Mouse (Mus musculus): ENCODE measurements around the gene Fam171a2. TPM values are rescaled to one million over a fixed set of nuclear protein-coding genes. Genes with fewer than 3 reads are reported as not detected.

The Fam171a2 gene
- total RNA-seq, 2 experiments from 2014 or later = 86.0 to 97.5 TPM

GRCm38 (mm10) chr11:102455740-102456396 is 8.4 kb upstream of the Fam171a2 start:
- peak; percentile 42 to 57 for DNase-seq (ENCODE audit: low spot score in 2 of 2)

GRCm38 (mm10) chr11:102453131-102453530 is 5.6 kb upstream of the Fam171a2 start:
- no peak for DNase-seq (ENCODE audit: low spot score in 2 of 2)

DNA sequence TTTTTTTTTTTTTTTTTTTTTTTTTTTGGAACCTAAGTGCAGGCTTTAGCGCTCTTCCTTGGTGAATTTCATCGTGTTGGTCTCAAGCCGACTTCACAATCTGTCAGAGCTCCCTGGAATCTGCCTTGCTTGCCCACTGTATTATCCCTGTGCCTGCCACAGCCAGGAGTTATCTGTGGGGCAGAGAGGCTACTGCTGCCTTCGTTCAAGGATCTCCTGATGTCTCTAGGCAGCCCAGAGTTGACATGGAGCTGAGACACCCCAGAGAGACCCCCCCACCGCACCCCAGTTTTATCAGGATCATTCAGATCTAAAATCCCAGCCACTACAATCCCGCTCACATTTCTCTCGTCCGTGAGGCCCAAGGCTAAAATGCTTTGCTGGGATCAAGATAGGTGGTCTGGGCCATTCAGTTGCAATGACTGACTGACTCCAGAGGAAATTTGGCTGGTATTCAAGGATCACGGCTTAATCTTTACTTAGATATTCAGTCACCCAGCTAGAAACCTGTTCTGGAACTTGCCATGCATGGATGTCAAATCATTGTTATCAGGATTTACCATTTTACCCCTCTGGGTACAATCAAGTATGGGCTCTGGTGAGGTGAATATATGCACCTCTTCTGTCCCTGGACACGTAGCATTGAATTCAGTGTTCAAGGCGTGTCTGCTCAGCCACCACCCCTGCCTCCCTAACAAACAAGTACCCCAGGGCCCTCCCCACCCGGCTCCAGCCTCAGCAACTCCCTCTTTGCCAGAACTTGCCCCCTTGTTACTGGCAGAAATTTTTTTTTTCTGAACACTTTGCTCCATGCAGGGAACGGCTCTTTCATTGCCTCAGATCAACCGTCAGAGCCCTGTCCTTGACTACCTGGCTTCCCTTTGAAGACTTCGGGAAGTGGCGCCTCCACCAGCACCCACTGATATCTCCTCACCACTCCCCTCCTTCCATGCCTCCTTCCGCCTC is 1.8 kb upstream of the Fam171a2 start:
- no peak for DNase-seq (ENCODE audit: low spot score in 2 of 2)

- peak in 1 of 2 experiments; percentile 48 for DNase-seq (ENCODE audit: low spot score in 2 of 2)
These were observed 845 bp upstream of the Fam171a2 start for GRCm38 (mm10) chr11:102448327-102448726.

DNA sequence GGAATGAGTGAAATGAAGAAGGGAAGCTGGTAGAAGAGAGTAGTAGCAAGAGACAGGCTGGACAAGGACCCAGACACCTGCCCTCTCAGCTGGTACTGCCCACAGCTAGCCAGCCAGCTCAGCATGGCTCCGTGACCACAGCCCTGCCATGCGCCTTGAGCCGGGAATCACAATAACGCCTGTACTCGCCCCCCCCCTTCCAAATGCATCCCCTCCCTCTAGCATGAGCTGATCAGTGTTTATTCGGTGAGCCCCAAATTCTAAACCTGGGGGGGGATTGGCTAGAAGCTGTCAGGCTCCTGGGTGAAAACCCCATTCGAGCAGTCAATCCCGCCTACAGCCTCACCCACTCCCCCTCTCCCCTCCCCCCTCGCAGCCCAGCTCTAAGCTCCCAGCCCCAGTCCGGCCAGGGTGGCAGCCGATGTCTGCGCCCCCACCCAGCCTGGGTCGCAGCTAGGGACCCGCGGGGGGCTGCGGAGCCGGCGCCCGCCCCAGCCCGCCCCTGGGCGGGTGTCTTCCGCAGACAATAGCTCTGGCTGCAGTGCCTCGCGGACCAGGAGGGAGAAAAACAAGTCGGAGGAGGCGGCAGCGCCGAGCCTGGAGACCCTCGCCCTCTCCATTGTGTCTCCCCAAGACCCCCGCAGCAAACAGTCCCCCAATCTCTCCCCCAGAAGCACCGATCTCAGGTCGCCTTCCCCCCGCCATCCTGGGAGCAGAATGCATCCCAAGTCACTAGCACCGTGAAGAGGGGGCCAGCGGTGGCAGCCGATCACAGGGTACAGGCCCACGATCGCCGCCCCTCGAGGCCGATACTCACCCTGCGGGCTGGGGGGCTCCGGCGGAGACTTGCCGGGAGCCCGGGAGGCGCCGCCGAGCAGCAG is 661 bp downstream of the Fam171a2 start:
- DNase-seq (ENCODE audit: low spot score in 2 of 2) = peak; percentile 48 to 49

DNA sequence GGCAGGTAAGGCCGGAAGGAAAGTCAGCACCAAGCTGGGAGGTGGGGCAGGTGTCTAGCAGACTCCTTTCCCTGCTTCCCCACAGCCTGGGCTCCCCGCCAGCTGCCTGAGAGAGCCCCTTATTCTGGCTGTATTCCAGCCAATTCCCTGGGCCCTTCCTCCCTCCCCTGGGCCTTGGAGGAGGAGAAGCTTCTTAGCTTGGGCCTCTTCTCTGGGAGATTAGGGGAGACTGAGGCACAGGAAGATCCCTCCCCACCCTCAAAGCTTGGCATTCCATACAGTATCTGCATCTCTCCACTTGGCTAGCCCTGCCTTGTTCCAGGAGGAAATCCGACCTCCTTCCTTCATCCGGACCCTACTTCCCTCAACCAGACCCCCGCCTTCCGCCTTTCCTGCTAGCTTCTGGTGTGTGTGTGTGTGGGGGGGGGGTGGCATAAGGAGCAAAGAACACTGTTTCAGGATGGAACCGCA is 1.6 kb downstream of the Fam171a2 start:
- peak in 1 of 2 experiments; percentile 57 for DNase-seq (ENCODE audit: low spot score in 2 of 2)

DNA sequence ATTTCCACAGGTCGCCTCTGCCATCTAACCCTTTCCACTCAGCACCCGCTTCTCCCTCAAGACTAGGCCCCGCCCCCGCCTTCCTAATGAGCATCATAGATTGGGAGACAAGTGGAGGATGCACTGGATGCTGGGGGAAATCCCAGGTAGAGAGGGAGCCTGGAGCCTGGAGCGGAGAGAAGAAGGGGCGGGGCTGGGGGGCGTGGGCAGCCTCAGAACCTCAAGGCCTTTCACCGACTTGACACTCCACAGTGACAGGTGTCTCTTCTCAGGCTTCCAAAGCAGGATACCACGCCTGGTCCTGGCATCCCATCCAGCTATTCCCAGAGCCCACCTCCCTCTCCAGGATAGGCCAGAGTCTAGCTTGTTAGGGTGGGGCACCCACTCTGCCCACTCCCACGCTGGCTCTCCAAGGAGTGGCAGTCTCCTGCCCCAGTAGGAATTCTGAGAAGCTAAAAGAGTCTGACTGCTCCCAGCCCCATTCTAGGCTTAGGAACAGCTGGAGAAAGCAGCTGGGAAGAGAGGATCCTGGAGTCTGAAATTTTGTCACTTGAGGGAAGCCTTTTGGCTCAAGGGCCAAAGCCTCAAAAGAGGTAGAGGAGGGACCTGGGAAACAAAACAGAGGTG is 2.1 kb downstream of the Fam171a2 start:
- DNase-seq (ENCODE audit: low spot score in 2 of 2) = no peak

GRCm38 (mm10) chr11:102444781-102445180 is 2.7 kb downstream of the Fam171a2 start:
- DNase-seq (ENCODE audit: low spot score in 2 of 2) = no peak

DNA sequence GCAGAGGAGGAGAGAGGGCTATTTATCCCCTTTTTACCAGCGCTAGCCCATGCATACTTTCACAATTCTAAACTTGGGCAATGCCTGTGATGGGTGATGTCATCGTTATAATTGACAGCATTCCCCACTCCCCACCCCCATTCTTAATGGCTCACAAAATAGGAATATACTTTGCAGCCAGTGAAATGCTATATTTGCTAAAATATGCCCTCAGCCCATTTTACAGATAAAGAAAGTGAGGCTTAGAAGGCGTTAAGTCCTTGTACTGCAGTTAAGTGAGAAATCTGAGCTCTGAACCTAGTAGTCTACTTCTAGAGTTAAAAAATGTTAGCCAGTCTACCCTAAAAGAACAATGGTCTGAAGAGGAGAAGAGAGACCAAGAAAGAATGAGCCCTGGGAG is 3.2 kb downstream of the Fam171a2 start:
- DNase-seq (ENCODE audit: low spot score in 2 of 2) = no peak

DNA sequence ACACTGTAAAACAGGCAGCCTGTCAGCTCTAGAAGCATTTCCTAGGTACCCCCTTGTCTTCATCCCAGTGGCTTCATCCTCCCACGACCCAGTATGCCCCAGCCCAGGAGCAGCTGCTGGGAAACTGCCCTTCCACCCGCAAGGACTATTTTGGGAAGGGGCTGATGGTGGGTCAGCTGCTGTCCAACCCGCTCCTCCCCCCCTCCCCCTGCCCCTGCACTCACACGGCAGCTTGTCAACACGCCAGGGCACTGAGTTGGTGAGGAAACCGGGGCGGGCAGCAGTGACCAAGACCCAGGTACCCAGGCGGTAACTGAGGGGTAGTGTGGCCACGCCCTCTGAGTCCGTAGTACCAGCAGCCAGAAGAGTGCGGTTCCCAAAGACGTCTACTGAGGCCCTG is 3.7 kb downstream of the Fam171a2 start:
- DNase-seq (ENCODE audit: low spot score in 2 of 2) = no peak

- DNase-seq (ENCODE audit: low spot score in 2 of 2) = no peak
These were observed 5.4 kb downstream of the Fam171a2 start for GRCm38 (mm10) chr11:102442089-102442488.

GRCm38 (mm10) chr11:102441434-102441833 is 6.0 kb downstream of the Fam171a2 start:
- DNase-seq (ENCODE audit: low spot score in 2 of 2) = no peak

GRCm38 (mm10) chr11:102440255-102440654 is 7.2 kb downstream of the Fam171a2 start:
- no peak for DNase-seq (ENCODE audit: low spot score in 2 of 2)

- peak in 1 of 2 experiments; percentile 41 for DNase-seq (ENCODE audit: low spot score in 2 of 2)
These were observed 8.1 kb downstream of the Fam171a2 start for GRCm38 (mm10) chr11:102439093-102440082.

GRCm38 (mm10) chr11:102438212-102439092 is 9.0 kb downstream of the Fam171a2 start:
- DNase-seq (ENCODE audit: low spot score in 2 of 2) = peak; percentile 86 to 89

DNA sequence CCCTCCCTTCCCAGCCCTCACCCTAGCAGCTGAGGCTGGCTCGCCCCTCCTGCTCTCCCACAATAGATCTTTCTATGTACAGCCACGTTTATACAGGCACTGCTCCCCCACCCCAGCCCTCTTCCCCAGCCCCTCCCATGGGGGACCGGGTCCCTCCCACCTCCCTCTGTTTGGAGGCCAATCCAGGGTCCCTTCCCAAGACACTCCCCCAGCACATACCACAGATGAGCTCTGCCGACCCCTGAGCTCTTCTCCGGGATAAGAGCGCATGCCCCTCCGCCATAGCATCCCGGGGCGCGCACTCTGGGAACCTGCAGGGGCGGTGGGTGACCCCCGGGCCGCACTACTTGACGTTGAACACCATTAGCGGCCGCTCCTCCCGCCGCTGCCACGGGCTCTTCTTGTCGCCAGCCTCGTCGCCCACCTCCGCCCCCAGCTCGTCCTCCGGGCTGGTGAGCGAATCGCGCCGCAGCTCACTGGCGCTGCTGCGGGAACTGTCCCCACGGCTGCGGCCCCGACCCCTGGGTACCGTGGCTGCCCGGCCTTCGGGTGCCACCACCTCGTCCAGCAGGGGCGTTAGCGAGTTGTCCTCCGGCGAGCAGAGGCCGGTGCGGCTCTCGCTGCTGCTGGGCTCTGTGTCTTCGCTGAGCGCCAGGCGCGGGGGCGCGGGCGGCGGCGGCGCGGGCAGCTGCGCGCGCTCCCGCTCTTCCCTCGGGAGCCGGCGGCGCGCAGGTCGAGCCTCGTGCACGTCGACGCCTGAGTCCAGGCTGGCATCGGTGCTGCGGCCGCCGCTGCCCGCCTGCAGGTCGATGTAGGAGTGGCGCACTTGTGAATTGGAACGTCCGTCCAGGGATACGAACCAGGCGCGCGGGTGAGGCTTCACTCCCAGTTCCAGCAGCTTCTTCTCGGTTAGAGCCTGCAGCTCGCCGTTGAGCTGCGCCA is 10.1 kb downstream of the Fam171a2 start:
- peak; percentile 67 to 69 for DNase-seq (ENCODE audit: low spot score in 2 of 2)

GRCm38 (mm10) chr11:102436471-102436790 is 11.1 kb downstream of the Fam171a2 start:
- DNase-seq (ENCODE audit: low spot score in 2 of 2) = no peak
